ENCODE assay signal across 11 mouse cellular contexts in genomic region chr14:7850913-7851312, GRCm38 (mm10). TPM values are rescaled to one million over a fixed set of nuclear protein-coding genes. Genes with fewer than 3 reads are reported as not detected.
DNase-seq lines count a peak whose midpoint lies in the region; ATAC-seq and TF ChIP-seq lines count a peak whose summit lies in the region.
"Had no signal": no experiment of that assay in that cellular context is flagged by ENCODE, and none has a peak within 500 bp of the region (broad histone marks: within the 10 kb centered on the region; RNA-seq: fewer than 3 reads in every experiment).

No protein-coding gene starts in this region.

- peaks cover 83% of the 10 kb centered on the region for H3K4me1 ChIP-seq in heart, embryonic 10.5 days
- peaks cover 43% of the 10 kb centered on the region for H3K4me1 ChIP-seq in kidney, postnatal 0 days (replicated peaks; ENCODE audit: insufficient read depth, low read length)
- peaks cover 3 to 30% of the 10 kb centered on the region in 2 experiments; a peak in 3 of 4 replicates for H3K4me1 ChIP-seq in ES-E14 (ENCODE audit: control insufficient read depth in 2 of 2, insufficient read depth in 2 of 2, low read length in 2 of 2, poor library complexity in 1 of 2)
- H3K4me1 ChIP-seq in intestine, embryonic 16.5 days (ENCODE audit: control insufficient read depth, insufficient read depth, low read length), result peaks cover 57% of the 10 kb centered on the region

- H3K9ac ChIP-seq in kidney, postnatal 0 days (ENCODE audit: low read depth, low read length), result no peak overlapping the region
- peak overlapping the region; percentile 69; the same call in 1 of the 2 replicates for H3K9ac ChIP-seq in ES-E14 (ENCODE audit: insufficient read depth, low read depth, low read length, poor library complexity, severe bottlenecking)
- H3K9ac ChIP-seq in intestine, embryonic 16.5 days (ENCODE audit: low read depth, low read length), result no peak overlapping the region
- H3K9ac ChIP-seq: neural tube, embryonic 15.5 days had no signal

- no peak for ATAC-seq in kidney, postnatal 0 days (replicated peaks; ENCODE audit: low FRiP score, low read depth)
- no peak for ATAC-seq in intestine, embryonic 16.5 days
- ATAC-seq in inflammation-experienced regulatory T-cells, adult 6 months, result no peak

- H3K9me3 ChIP-seq in heart, embryonic 10.5 days, result no peaks in the 10 kb centered on the region
- H3K9me3 ChIP-seq in kidney, postnatal 0 days (replicated peaks; ENCODE audit: low read length), result no peaks in the 10 kb centered on the region
- H3K9me3 ChIP-seq in ES-E14 (ENCODE audit: control insufficient read depth, insufficient read depth, low read depth, low read length), result no peaks in the 10 kb centered on the region
- H3K9me3 ChIP-seq in intestine, embryonic 16.5 days (ENCODE audit: control insufficient read depth, low read length), result no peaks in the 10 kb centered on the region
- H3K9me3 ChIP-seq: neural tube, embryonic 15.5 days had no signal

- no peak overlapping the region for H3K4me2 ChIP-seq in kidney, postnatal 0 days (ENCODE audit: low read length)
- no peak overlapping the region for H3K4me2 ChIP-seq in intestine, embryonic 16.5 days (ENCODE audit: low read depth, low read length)
- H3K4me2 ChIP-seq: neural tube, embryonic 15.5 days had no signal

- H3K27ac ChIP-seq in heart, embryonic 10.5 days, result peak overlapping the region; percentile 83; the same call in 1 of the 2 replicates
- H3K27ac ChIP-seq in kidney, postnatal 0 days, result peak overlapping the region; percentile 44; the same call in 1 of the 2 replicates
- peak overlapping the region; percentile 97 for H3K27ac ChIP-seq in ES-E14 (ENCODE audit: insufficient read depth, low read depth, low read length, poor library complexity, severe bottlenecking)
- H3K27ac ChIP-seq in intestine, embryonic 16.5 days (ENCODE audit: low read length), result peak overlapping the region; percentile 64
- H3K27ac ChIP-seq: macrophage had no signal

- H3K36me3 ChIP-seq in heart, embryonic 10.5 days, result no peaks in the 10 kb centered on the region
- H3K36me3 ChIP-seq in kidney, postnatal 0 days (ENCODE audit: insufficient read depth, low read length), result no peaks in the 10 kb centered on the region
- H3K36me3 ChIP-seq in ES-E14 (ENCODE audit: control insufficient read depth, insufficient read depth, low read length, poor library complexity, severe bottlenecking), result no peaks in the 10 kb centered on the region; the same call in 1 of the 2 replicates
- H3K36me3 ChIP-seq in intestine, embryonic 16.5 days (ENCODE audit: control insufficient read depth, insufficient read depth, low read length), result no peaks in the 10 kb centered on the region
- H3K36me3 ChIP-seq: neural tube, embryonic 15.5 days had no signal

- no peak for TF ChIP-seq CTCF in kidney, postnatal 0 days (IDR thresholded peaks at IDR 0.05; ENCODE audit: low read depth)

- DNase-seq in heart, embryonic 10.5 days (ENCODE audit: low spot score), result no peak
- DNase-seq in heart, adult 8-10 months (ENCODE audit: low spot score), result no peak
- DNase-seq in kidney, postnatal 0 days (ENCODE audit: low spot score), result no peak
- no peak for DNase-seq in kidney, postnatal 25 days
- DNase-seq in ES-E14 (ENCODE audit: low read depth, low spot score), result no peak
- DNase-seq in layer of hippocampus, adult 18-20 months (ENCODE audit: low spot score in 2 of 2), result no peak

- 31% methylated on average over 3 of the region's 3 CpGs for whole genome bisulfite sequencing in heart, embryonic 10.5 days
- WGBS in kidney, postnatal 0 days, result 56% methylated on average over 3 of the region's 3 CpGs
- 56% methylated on average over 3 of the region's 3 CpGs for WGBS in intestine, embryonic 16.5 days

- in situ Hi-C loops in ES-E14 (cut with MboI; ENCODE audit: low sequenced_read_pairs in 2 of 2, unreplicated experiment in 2 of 2), result no loop called here

- H3K27me3 ChIP-seq in heart, embryonic 10.5 days (ENCODE audit: insufficient read depth, poor library complexity, severe bottlenecking), result no peaks in the 10 kb centered on the region
- no peaks in the 10 kb centered on the region for H3K27me3 ChIP-seq in kidney, postnatal 0 days (ENCODE audit: insufficient read depth, low read length)
- H3K27me3 ChIP-seq in intestine, embryonic 16.5 days (replicated peaks; ENCODE audit: control insufficient read depth, insufficient read depth, low read length), result no peaks in the 10 kb centered on the region
- H3K27me3 ChIP-seq: neural tube, embryonic 15.5 days had no signal

- no peak overlapping the region for H3K4me3 ChIP-seq in heart, embryonic 10.5 days
- no peak overlapping the region for H3K4me3 ChIP-seq in kidney, postnatal 0 days (replicated peaks; ENCODE audit: low read depth, low read length)
- H3K4me3 ChIP-seq in ES-E14 (ENCODE audit: insufficient read depth in 1 of 2, low read depth in 1 of 2, low read length in 2 of 2, poor library complexity in 1 of 2, severe bottlenecking in 1 of 2), result peak overlapping the region; percentile 15 to 39; a peak in 3 of 4 replicates
- H3K4me3 ChIP-seq in intestine, embryonic 16.5 days (ENCODE audit: low read length), result no peak overlapping the region
- H3K4me3 ChIP-seq: neural tube, embryonic 15.5 days had no signal

TF ChIP-seq in ES-E14, 5 proteins besides CTCF, POLR2A, EP300 and RAD21:
- TF ChIP-seq ZNF384 (IDR thresholded peaks at IDR 0.05; ENCODE audit: low read depth, low read length), result no peak
- no peak for TF ChIP-seq ZC3H11A (IDR thresholded peaks at IDR 0.05; ENCODE audit: borderline replicate concordance, low read depth, low read length)
- no peak for TF ChIP-seq HCFC1 (IDR thresholded peaks at IDR 0.05; ENCODE audit: borderline replicate concordance, insufficient read depth, low read length)
- no peak for TF ChIP-seq CHD2 (IDR thresholded peaks at IDR 0.05; ENCODE audit: low read depth, low read length)
- TF ChIP-seq MAFK (IDR thresholded peaks at IDR 0.05; ENCODE audit: insufficient read depth, low read depth, low read length), result no peak

RNA-seq across cellular contexts. Expression of gene Flnb, which starts 33.2 kb away (rescaled TPM):
- polyA plus RNA-seq in heart, embryonic 10.5 days (2016; fragmentation: Nextera tagmentation; extraction: Ambion mirVana), result 15.2 and 18.5 TPM in 2 replicates
- total RNA-seq in heart, adult 8-10 months (2022), result 10 to 100 TPM; 14.3 to 31.5 (median 21.0) TPM
- 10.7 and 12.7 TPM in 2 replicates for polyA plus RNA-seq in kidney, postnatal 0 days (2015; fragmentation: Nextera tagmentation; extraction: Ambion mirVana)
- 350 and 387 TPM in 2 replicates for total RNA-seq in ES-E14 (2012; rRNA removed)
- 14.7 and 17.0 TPM in 2 replicates for polyA plus RNA-seq in intestine, embryonic 16.5 days (2015; fragmentation: Nextera tagmentation; extraction: Ambion mirVana)
- polyA plus RNA-seq in inflammation-experienced regulatory T-cells, adult 6 months (2017; shearing (Covaris generic)), result 10 to 100 TPM in 1 of 3 experiments, 1 to 10 TPM in 2; 5.4 to 11.4 (median 6.1) TPM
- total RNA-seq in layer of hippocampus, adult 18-20 months (2021), result 10 to 100 TPM; 40.3 to 62.2 TPM

RNA-seq across cellular contexts. Expression of gene Gm26661, which starts 59.5 kb away (rescaled TPM):
- not detected in 2 replicates for polyA plus RNA-seq in heart, embryonic 10.5 days (2016; fragmentation: Nextera tagmentation; extraction: Ambion mirVana)
- total RNA-seq in heart, adult 8-10 months (2022), result not detected
- polyA plus RNA-seq in kidney, postnatal 0 days (2015; fragmentation: Nextera tagmentation; extraction: Ambion mirVana), result not detected in 2 replicates
- not detected in 2 replicates for total RNA-seq in ES-E14 (2012; rRNA removed)
- polyA plus RNA-seq in intestine, embryonic 16.5 days (2015; fragmentation: Nextera tagmentation; extraction: Ambion mirVana), result not detected in 2 replicates
- not detected for polyA plus RNA-seq in inflammation-experienced regulatory T-cells, adult 6 months (2017; shearing (Covaris generic))
- not detected for total RNA-seq in layer of hippocampus, adult 18-20 months (2021)
- polyA plus RNA-seq: C2C12; macrophage; neural tube, embryonic 15.5 days had no signal

Comparison
In these comparisons a context has a peak if more than half of its experiments do, and no peak if none do; other contexts are left out.
1. H3K27ac ChIP-seq: peak in every context shown above with its lines; median percentile 97 in ES-E14; 83 in heart, embryonic 10.5 days; 64 in intestine, embryonic 16.5 days; 44 in kidney, postnatal 0 days.
2. H3K4me3 ChIP-seq: peak in ES-E14 (2 of 2); none in heart, embryonic 10.5 days (single experiment), kidney, postnatal 0 days (single experiment) and intestine, embryonic 16.5 days (single experiment).